Mouse (Mus musculus): Measurements from ENCODE around the gene Tas2r106.

The Tas2r106 gene

DNA sequence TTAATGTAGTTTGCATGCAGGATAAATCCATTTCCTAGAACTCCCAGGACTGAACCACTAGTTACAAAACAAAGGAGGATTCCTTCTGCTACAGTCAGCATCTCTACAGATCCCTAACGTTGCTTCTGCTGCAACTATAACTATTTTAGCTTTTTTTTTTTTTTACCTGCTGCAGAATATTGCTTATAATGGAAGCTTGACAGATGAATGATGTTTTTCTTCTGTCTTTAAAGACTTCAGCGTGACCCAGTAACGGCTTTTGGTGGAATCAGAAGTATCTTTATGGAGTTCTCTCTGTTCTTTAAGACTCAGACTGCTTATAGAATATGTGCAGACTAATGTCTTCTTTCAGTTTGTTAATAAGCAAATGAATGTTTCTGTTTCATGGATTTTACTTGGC is at the start of gene Tas2r106:
Gene Tas2r106 (minus strand): TSS at position 101 of the 400 bp plus-strand sequence.
- DNase-seq, result no peak

DNA sequence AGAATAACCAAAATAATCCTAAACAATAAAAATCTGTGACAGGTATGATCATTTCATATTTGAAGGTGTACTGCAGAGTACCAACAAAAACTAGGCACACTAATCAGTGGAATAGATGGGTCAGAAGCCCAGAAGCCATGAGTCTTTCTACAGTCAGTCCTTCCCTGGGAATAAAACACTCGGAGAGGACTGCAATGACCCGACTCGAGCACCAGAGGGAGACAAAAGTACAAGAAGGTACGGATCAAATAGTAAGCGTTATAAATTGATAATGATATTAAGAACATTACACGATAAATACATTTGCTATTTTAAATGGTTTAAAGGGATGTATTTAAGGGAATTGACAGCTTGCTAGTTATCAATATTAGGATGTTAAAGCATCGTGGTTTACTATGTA is 34.1 kb upstream of the Tas2r106 start:
- DNase-seq, result no peak

DNA sequence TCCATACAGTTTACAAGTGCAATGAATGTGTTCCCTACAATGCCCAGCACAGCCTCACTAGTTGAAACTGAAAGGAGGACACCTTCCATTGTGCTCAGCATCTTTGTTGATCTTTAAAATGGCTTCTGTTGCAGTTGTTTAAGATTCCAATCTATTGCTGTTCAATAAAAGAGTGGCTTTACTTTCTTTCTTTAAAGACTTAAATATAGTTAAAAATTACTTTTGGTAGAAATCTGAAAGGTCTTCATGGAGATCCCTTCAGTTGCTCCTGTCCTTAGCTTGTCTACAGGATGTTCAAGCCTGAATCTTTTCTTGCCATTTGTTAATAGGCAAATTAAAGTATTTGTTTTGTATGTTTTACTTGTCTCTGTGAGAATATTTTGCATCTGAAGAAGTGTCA is 11.3 kb upstream of the Tas2r106 start, which contains the start of gene Tas2r114:
Gene Tas2r114 (minus strand): TSS at position 101 of the 400 bp plus-strand sequence.
- DNase-seq, result no peak

DNA sequence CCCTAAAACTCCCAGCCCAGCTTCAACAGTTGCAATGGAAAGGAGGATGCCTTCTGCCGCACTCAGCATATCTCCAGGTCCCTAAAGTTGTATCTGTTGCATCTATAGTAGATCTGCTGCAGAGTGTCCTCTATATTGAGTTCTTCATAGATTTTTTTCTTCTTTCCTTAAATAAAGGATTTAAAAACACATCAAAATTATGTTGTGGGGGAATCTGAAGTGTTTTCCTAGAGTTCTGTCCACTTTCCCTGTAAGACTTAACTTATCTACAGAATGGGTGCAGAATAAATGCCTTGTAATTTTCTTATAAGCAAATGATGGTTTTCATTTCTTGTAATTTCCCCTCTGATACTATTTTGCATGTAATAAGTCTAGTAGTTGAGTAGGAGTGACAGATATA is 8.7 kb upstream of the Tas2r106 start, which contains the start of gene Tas2r105:
Gene Tas2r105 (minus strand): TSS at position 101 of the 400 bp plus-strand sequence.
- no peak for DNase-seq

DNA sequence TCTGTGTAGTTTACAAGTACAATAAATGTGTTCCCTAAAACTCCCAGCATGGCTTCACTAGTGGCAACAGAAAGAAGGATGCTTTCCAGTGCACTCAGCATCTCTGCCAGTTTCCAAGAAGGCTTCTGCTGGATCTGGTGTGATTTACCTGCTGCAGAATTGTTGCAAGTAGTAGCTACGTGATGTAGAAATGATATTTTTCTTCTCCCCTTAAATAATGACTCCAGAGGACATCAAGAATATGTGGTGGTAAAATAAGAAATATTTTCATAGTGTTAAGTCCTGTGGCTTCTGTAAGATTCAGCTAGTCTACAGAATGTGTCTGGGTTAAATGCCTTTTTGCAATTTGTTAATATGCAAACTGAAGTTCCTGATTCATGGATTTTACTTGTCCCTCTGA is 7.0 kb upstream of the Tas2r106 start, which contains the start of gene Tas2r104:
Gene Tas2r104 (minus strand): TSS at position 101 of the 400 bp plus-strand sequence.
- no peak for DNase-seq

DNA sequence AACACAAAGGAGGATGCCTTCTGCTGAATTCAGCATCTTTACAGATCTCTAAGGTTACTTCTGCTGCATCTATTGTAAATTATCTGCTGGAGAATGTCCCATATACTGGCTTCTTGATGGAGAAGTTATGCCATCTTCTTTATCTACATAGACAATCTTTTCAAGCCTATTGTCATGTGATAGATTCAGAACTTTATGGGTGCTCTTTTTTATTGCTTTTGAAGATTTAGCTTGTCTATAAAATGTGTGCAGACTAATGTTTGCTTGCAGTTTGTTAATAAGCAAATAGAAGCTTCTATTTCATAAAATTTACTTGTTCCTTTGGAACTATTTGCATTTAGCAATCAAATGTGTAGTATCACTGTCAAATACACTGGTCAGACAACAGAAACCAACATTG is 18.6 kb downstream of the Tas2r106 start, which contains the start of gene Tas2r107:
Gene Tas2r107 (minus strand): TSS at position 101 of the 400 bp plus-strand sequence.
- no peak for DNase-seq

DNA sequence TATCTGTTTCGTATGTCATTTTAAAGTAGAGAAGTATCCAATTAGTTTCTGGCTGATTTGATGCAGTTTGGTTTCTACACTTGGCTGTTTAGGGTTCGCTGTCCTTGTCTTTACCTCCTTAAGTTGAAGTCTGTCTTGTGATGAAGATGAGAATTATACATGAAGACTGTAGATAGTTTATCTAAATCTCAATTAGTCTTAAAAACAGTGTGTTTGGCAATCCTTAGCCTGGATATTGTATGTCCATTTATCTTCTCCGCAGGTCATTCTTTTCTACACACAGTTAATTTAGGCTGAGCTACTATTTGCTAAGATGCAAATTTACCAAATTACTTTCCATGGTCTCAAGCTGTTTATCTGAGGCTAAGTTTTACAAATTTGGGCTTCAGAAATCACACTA is 47.9 kb downstream of the Tas2r106 start, which contains the start of gene Tas2r130:
Gene Tas2r130 (minus strand): TSS at position 101 of the 400 bp plus-strand sequence.
- DNase-seq, result no peak
